Mouse (Mus musculus): ENCODE measurements around the gene 1500011B03Rik.

DNA sequence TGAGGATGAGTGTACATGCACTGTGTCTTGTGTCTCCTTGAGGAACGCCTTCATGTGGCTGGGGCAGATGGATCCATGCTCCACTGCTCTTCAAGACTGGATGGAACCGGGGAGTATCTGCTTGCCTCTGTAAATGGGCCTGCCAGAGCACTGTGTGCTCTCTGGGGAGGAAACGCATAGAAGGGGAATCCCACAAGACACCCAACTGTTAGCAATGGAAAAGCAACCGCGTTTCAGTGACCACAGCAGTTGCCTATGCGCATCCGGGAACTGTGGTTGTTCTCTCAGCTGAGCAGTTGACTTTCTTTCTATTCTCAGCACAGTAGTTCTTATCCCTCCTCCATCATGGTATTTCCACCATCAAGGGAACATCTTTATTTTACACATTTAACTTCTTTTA lies 41.5 kb upstream of the 1500011B03Rik start:
- TF ChIP-seq CTCF (IDR thresholded peaks at IDR 0.05; ENCODE audit: control insufficient read depth, insufficient read depth, insufficient read length): no peak
- no peak for TF ChIP-seq USF1 (IDR thresholded peaks at IDR 0.05; ENCODE audit: low read depth)
- TF ChIP-seq MYOD1 (IDR thresholded peaks at IDR 0.05; ENCODE audit: control insufficient read depth, insufficient read length, low read depth): no peak
